Mouse (Mus musculus): ENCODE data around the gene Steap3. TPM values are rescaled to one million over a fixed set of nuclear protein-coding genes. Genes with fewer than 3 reads are reported as not detected.
"Not testable (repeated sequence)": the region's sequence is repeated elsewhere in the genome, so short reads cannot be mapped to it uniquely, and the experiment has no call there.

The Steap3 gene
- polyA plus RNA-seq (2015; fragmentation: Nextera tagmentation; extraction: Ambion mirVana), result 18.5 and 19.9 TPM in 2 replicates

DNA sequence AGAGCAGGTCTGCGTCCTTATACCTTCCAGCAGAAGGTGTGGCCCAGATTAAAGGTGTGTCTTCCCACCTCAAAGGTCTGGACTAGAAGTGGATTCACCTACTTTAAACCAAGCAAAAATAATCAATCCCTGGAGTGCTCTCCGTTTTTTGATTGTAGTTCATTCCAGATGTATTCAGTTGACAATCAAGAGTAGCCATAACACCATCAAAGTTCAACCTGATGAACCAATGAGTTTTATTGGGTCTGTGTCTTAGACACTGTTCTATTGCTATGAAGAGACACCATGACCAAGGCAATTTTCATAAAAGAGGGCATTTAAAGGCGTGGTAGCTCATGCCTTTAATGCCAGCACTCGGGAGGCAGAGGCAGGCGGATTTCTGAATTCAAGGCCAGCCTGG, at the start of gene Steap3:
Gene Steap3 (minus strand): TSS at position 101 of the 400 bp plus-strand sequence.
- WGBS, result 86% methylated on average over 5 of the region's 5 CpGs
- no peak within 1 kb of the TSS for H3K4me3 ChIP-seq (ENCODE audit: low read length)
- H3K9me3 ChIP-seq (replicated peaks; ENCODE audit: control insufficient read depth, low read length), result no peaks in the 10 kb centered on the region
- H3K9ac ChIP-seq (ENCODE audit: low read length), result no peak within 1 kb of the TSS
- H3K36me3 ChIP-seq (ENCODE audit: control insufficient read depth, insufficient read depth), result no peaks in the 10 kb centered on the region
- no peaks in the 10 kb centered on the region for H3K4me1 ChIP-seq (ENCODE audit: control insufficient read depth, insufficient read depth, low read length)
- H3K27me3 ChIP-seq (ENCODE audit: control insufficient read depth, insufficient read depth, low read length), result no peaks in the 10 kb centered on the region
- no peak for ATAC-seq (replicated peaks; ENCODE audit: extremely low read depth, insufficient read depth, low FRiP score)
- no peak within 1 kb of the TSS for H3K4me2 ChIP-seq (ENCODE audit: low read depth, low read length)
- no peak within 1 kb of the TSS for H3K27ac ChIP-seq (ENCODE audit: low read length)

- WGBS, result 86% methylated on average over 16 of the region's 16 CpGs
- Histone ChIP-seq H3K9ac (ENCODE audit: low read length) (no peak overlapping the region), H3K9me3 (replicated peaks; ENCODE audit: control insufficient read depth, low read length) (no peaks in the 10 kb centered on the region), H3K4me2 (ENCODE audit: low read depth, low read length) (no peak overlapping the region), H3K4me1 (ENCODE audit: control insufficient read depth, insufficient read depth, low read length) (no peaks in the 10 kb centered on the region), H3K4me3 (ENCODE audit: low read length) (no peak overlapping the region), H3K27me3 (ENCODE audit: control insufficient read depth, insufficient read depth, low read length) (no peaks in the 10 kb centered on the region), H3K27ac (ENCODE audit: low read length) (no peak overlapping the region), H3K36me3 (ENCODE audit: control insufficient read depth, insufficient read depth) (no peaks in the 10 kb centered on the region)
- ATAC-seq (replicated peaks; ENCODE audit: extremely low read depth, insufficient read depth, low FRiP score), result no peak
Measured at GRCm38 (mm10) chr1:120321270-120322021, 48.9 kb upstream of the Steap3 start.

DNA sequence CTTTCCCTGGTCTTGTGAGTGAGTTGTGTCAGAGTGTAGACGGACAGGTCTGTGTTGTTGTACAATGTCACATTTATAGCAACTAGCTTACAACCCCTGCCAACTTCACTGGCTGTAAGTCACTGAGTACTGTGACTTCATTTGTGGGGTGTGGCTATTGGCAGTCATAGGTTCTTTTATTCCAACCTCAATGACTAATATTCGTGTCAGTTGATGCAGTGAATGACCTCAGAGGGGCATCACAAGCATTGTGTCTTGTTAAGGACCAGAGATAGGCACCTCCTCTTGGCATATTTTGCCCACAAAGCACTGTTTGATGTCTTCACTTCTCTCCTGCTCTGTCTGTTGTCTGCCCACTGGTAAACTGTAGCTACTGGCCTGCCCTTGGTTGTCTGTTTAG, 33.3 kb upstream of the Steap3 start:
- no peaks in the 10 kb centered on the region for H3K36me3 ChIP-seq (ENCODE audit: control insufficient read depth, insufficient read depth)
- H3K27me3 ChIP-seq (ENCODE audit: control insufficient read depth, insufficient read depth, low read length), result no peaks in the 10 kb centered on the region
- no peak overlapping the region for H3K4me3 ChIP-seq (ENCODE audit: low read length)
- 41% methylated on average over 2 of the region's 2 CpGs for WGBS
- no peak overlapping the region for H3K27ac ChIP-seq (ENCODE audit: low read length)
- H3K4me2 ChIP-seq (ENCODE audit: low read depth, low read length), result no peak overlapping the region
- no peak overlapping the region for H3K9ac ChIP-seq (ENCODE audit: low read length)
- ATAC-seq (replicated peaks; ENCODE audit: extremely low read depth, insufficient read depth, low FRiP score), result no peak
- no peaks in the 10 kb centered on the region for H3K4me1 ChIP-seq (ENCODE audit: control insufficient read depth, insufficient read depth, low read length)
- no peaks in the 10 kb centered on the region for H3K9me3 ChIP-seq (replicated peaks; ENCODE audit: control insufficient read depth, low read length)

DNA sequence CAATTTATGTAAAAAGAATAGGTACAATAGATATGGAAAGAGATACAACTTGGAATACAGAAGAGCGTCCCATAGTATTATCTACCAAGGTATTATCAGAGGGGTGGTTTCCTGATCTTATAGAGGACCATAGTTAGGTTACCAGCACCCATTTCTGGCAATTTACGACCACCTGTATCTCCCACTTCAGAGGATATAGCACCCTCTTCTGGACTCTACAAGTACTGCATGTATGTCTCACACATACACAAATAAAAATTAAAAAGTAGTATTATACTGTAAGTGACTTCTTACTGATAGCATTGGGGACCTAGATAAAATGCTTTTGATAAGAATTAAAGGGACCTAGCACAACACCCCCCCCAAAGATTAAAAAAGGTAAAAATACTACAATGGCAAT, 24.4 kb upstream of the Steap3 start:
- Histone ChIP-seq H3K4me2 (ENCODE audit: low read depth, low read length) (no peak overlapping the region), H3K27ac (ENCODE audit: low read length) (no peak overlapping the region), H3K4me3 (ENCODE audit: low read length) (no peak overlapping the region), H3K4me1 (ENCODE audit: control insufficient read depth, insufficient read depth, low read length) (no peaks in the 10 kb centered on the region), H3K9ac (ENCODE audit: low read length) (no peak overlapping the region), H3K36me3 (ENCODE audit: control insufficient read depth, insufficient read depth) (no peaks in the 10 kb centered on the region), H3K27me3 (ENCODE audit: control insufficient read depth, insufficient read depth, low read length) (no peaks in the 10 kb centered on the region), H3K9me3 (replicated peaks; ENCODE audit: control insufficient read depth, low read length) (peaks cover 15% of the 10 kb centered on the region)
- no peak for ATAC-seq (replicated peaks; ENCODE audit: extremely low read depth, insufficient read depth, low FRiP score)
- WGBS, result 84% methylated on average over 2 of the region's 2 CpGs

GRCm38 (mm10) chr1:120293803-120294202, 21.3 kb upstream of the Steap3 start:
- Histone ChIP-seq H3K4me2 (ENCODE audit: low read depth, low read length) (no peak overlapping the region), H3K36me3 (ENCODE audit: control insufficient read depth, insufficient read depth) (no peaks in the 10 kb centered on the region), H3K27me3 (ENCODE audit: control insufficient read depth, insufficient read depth, low read length) (no peaks in the 10 kb centered on the region), H3K4me3 (ENCODE audit: low read length) (no peak overlapping the region), H3K4me1 (ENCODE audit: control insufficient read depth, insufficient read depth, low read length) (no peaks in the 10 kb centered on the region), H3K9me3 (replicated peaks; ENCODE audit: control insufficient read depth, low read length) (peaks cover 13% of the 10 kb centered on the region), H3K27ac (ENCODE audit: low read length) (no peak overlapping the region), H3K9ac (ENCODE audit: low read length) (no peak overlapping the region)
- no peak for ATAC-seq (replicated peaks; ENCODE audit: extremely low read depth, insufficient read depth, low FRiP score)
- 46% methylated on average over 1 of the region's 1 CpGs for WGBS

DNA sequence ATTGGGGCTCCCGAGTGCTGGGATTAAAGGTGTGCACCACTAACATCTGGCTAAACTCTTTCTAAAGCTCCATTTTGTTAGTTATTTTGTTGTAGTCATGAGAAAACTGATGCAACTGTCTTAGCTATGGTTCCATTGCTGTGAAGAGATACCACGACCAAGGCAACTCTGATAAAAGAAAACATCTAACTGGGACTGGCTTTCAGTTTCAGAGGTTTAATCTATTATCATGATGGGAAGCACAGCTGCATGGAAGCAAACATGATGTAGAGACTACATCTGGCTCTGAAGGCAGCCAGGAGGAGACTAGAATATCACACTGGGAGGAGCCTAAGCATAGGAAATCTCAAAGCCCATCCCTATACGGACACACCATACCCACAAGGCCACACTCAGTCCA, 19.2 kb upstream of the Steap3 start:
- peaks cover 13% of the 10 kb centered on the region for H3K9me3 ChIP-seq (replicated peaks; ENCODE audit: control insufficient read depth, low read length)
- no peak overlapping the region for H3K27ac ChIP-seq (ENCODE audit: low read length)
- no peak overlapping the region for H3K4me3 ChIP-seq (ENCODE audit: low read length)
- WGBS, result 79% methylated on average over 3 of the region's 3 CpGs
- no peak overlapping the region for H3K4me2 ChIP-seq (ENCODE audit: low read depth, low read length)
- no peak for ATAC-seq (replicated peaks; ENCODE audit: extremely low read depth, insufficient read depth, low FRiP score)
- H3K36me3 ChIP-seq (ENCODE audit: control insufficient read depth, insufficient read depth), result no peaks in the 10 kb centered on the region
- no peak overlapping the region for H3K9ac ChIP-seq (ENCODE audit: low read length)
- no peaks in the 10 kb centered on the region for H3K27me3 ChIP-seq (ENCODE audit: control insufficient read depth, insufficient read depth, low read length)
- no peaks in the 10 kb centered on the region for H3K4me1 ChIP-seq (ENCODE audit: control insufficient read depth, insufficient read depth, low read length)

GRCm38 (mm10) chr1:120289843-120290242, 17.3 kb upstream of the Steap3 start:
- 53% methylated on average over 2 of the region's 2 CpGs for WGBS
- Histone ChIP-seq H3K4me3 (ENCODE audit: low read length) (no peak overlapping the region), H3K9me3 (replicated peaks; ENCODE audit: control insufficient read depth, low read length) (peaks cover 13% of the 10 kb centered on the region), H3K9ac (ENCODE audit: low read length) (no peak overlapping the region), H3K36me3 (ENCODE audit: control insufficient read depth, insufficient read depth) (no peaks in the 10 kb centered on the region), H3K4me1 (ENCODE audit: control insufficient read depth, insufficient read depth, low read length) (no peaks in the 10 kb centered on the region), H3K27me3 (ENCODE audit: control insufficient read depth, insufficient read depth, low read length) (no peaks in the 10 kb centered on the region), H3K27ac (ENCODE audit: low read length) (no peak overlapping the region), H3K4me2 (ENCODE audit: low read depth, low read length) (no peak overlapping the region)
- ATAC-seq (replicated peaks; ENCODE audit: extremely low read depth, insufficient read depth, low FRiP score), result no peak

GRCm38 (mm10) chr1:120287679-120288078, 15.2 kb upstream of the Steap3 start:
- 51% methylated on average over 4 of the region's 4 CpGs for WGBS
- no peak for ATAC-seq (replicated peaks; ENCODE audit: extremely low read depth, insufficient read depth, low FRiP score)

DNA sequence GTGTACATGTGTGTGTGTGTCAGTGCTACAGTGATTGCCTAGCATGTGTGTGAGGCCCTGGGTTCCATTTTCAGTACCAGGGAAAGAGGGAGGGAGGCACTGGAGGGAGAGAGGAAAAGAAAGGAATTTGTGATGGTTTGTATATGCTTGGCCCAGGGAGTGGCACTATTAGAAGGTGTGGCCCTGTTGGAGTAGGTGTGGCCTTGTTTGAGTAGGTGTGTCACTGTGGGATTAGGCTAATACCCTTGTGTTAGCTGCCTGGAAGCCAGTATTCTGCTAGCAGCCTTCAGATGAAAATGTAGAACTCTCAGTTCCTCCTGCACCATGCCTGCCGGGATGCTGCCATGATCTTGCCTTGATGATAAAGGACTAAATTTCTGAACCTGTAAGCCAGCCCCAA, 3.6 kb upstream of the Steap3 start:
- H3K4me3 ChIP-seq (ENCODE audit: low read length); H3K9me3 ChIP-seq (replicated peaks; ENCODE audit: control insufficient read depth, low read length); H3K36me3 ChIP-seq (ENCODE audit: control insufficient read depth, insufficient read depth); H3K4me2 ChIP-seq (ENCODE audit: low read depth, low read length); H3K27ac ChIP-seq (ENCODE audit: low read length); H3K4me1 ChIP-seq (ENCODE audit: control insufficient read depth, insufficient read depth, low read length); H3K27me3 ChIP-seq (ENCODE audit: control insufficient read depth, insufficient read depth, low read length); H3K9ac ChIP-seq (ENCODE audit: low read length); ATAC-seq (replicated peaks; ENCODE audit: extremely low read depth, insufficient read depth, low FRiP score): not testable (repeated sequence)
- 74% methylated on average over 1 of the region's 1 CpGs for WGBS

More at GRCm38 (mm10) chr1:120287679-120288078, 15.2 kb upstream of the Steap3 start:
- H3K9me3 ChIP-seq (replicated peaks; ENCODE audit: control insufficient read depth, low read length), result peaks cover 6% of the 10 kb centered on the region
- no peak overlapping the region for H3K27ac ChIP-seq (ENCODE audit: low read length)
- no peak overlapping the region for H3K4me2 ChIP-seq (ENCODE audit: low read depth, low read length)
- H3K4me3 ChIP-seq (ENCODE audit: low read length), result no peak overlapping the region
- no peaks in the 10 kb centered on the region for H3K4me1 ChIP-seq (ENCODE audit: control insufficient read depth, insufficient read depth, low read length)
- no peak overlapping the region for H3K9ac ChIP-seq (ENCODE audit: low read length)
- H3K27me3 ChIP-seq (ENCODE audit: control insufficient read depth, insufficient read depth, low read length), result no peaks in the 10 kb centered on the region; the same call in 1 of the 2 replicates
- H3K36me3 ChIP-seq (ENCODE audit: control insufficient read depth, insufficient read depth), result no peaks in the 10 kb centered on the region

Measured in heart, embryonic 16.5 days (tissue).